Mouse (Mus musculus) testis, adult 2 months (tissue): ENCODE measurements at regions not wholly inside any gene's neighbourhood (a gene's known extent, or its start where the extent isn't known, plus 50 kb on each side); places are given as distances from the start of the nearest gene placed in this dataset.

Experiments
- CTCF ChIP-seq: fragments of 200-500 bp; IDR thresholded peaks from 2 replicates; pipeline ENCODE4 v1.5.1; 2012; ENCODE audit warnings: low read depth, mild to moderate bottlenecking, inconsistent platforms, low read length, moderate library complexity; ENCODE audit not compliant: control insufficient read depth, insufficient read depth, insufficient replicate concordance
- POLR2A ChIP-seq: fragments of 200-500 bp; IDR thresholded peaks from 2 replicates; pipeline ENCODE4 v1.6.1; 2012; ENCODE audit warnings: low read depth, mild to moderate bottlenecking, inconsistent platforms, low read length, moderate library complexity; ENCODE audit not compliant: control insufficient read depth

GRCm38 (mm10) chr3:151329801-151330200 is 107.9 kb upstream of the Adgrl4 start:
- no peak for TF ChIP-seq POLR2A
- TF ChIP-seq CTCF, result no peak
